Mouse (Mus musculus): ENCODE measurements at regions not wholly inside any gene's neighbourhood (a gene's known extent, or its start where the extent isn't known, plus 50 kb on each side); places are given as distances from the start of the nearest gene placed in this dataset.

- Histone ChIP-seq H3K4me2 (no peak overlapping the region), H3K27ac (replicated peaks) (no peak overlapping the region), H3K4me1 (replicated peaks) (no peaks in the 10 kb centered on the region), H3K9me3 (no peaks in the 10 kb centered on the region), H3K36me3 (no peaks in the 10 kb centered on the region), H3K27me3 (no peaks in the 10 kb centered on the region), H3K4me3 (no peak overlapping the region), H3K9ac (no peak overlapping the region)
- no peak for ATAC-seq (ENCODE audit: low FRiP score, low read depth)
- WGBS: 78% methylated on average over 11 of the region's 16 CpGs
Observed at GRCm38 (mm10) chr3:54103098-54103497, 52.7 kb upstream of the Trpc4 start.

GRCm38 (mm10) chr3:54083634-54084033, 72.2 kb upstream of the Trpc4 start:
- 0 out of 2 replicates have a peak, but pooled peaks cover 8% of the 10 kb centered on the region for H3K4me1 ChIP-seq (replicated peaks)
- no peak overlapping the region for H3K4me3 ChIP-seq
- peak; percentile 51; the same call in 1 of the 2 replicates for ATAC-seq (ENCODE audit: low FRiP score, low read depth)
- no peaks in the 10 kb centered on the region for H3K9me3 ChIP-seq
- H3K36me3 ChIP-seq: no peaks in the 10 kb centered on the region
- H3K9ac ChIP-seq: no peak overlapping the region
- H3K4me2 ChIP-seq: no peak overlapping the region
- no peaks in the 10 kb centered on the region for H3K27me3 ChIP-seq
- H3K27ac ChIP-seq (replicated peaks): no peak overlapping the region
- 37% methylated on average over 6 of the region's 6 CpGs for WGBS

- Histone ChIP-seq H3K9ac (no peak overlapping the region), H3K4me3 (no peak overlapping the region), H3K27me3 (no peaks in the 10 kb centered on the region), H3K4me1 (replicated peaks) (no peaks in the 10 kb centered on the region), H3K27ac (replicated peaks) (no peak overlapping the region), H3K4me2 (no peak overlapping the region), H3K36me3 (no peaks in the 10 kb centered on the region), H3K9me3 (no peaks in the 10 kb centered on the region)
- ATAC-seq (ENCODE audit: low FRiP score, low read depth): no peak
- 78% methylated on average over 5 of the region's 5 CpGs for WGBS
Observed at GRCm38 (mm10) chr3:54076461-54076860, 79.4 kb upstream of the Trpc4 start.

GRCm38 (mm10) chr3:54060653-54061052, 95.2 kb upstream of the Trpc4 start:
- no peak overlapping the region for H3K27ac ChIP-seq (replicated peaks)
- no peaks in the 10 kb centered on the region for H3K9me3 ChIP-seq
- WGBS: 79% methylated on average over 1 of the region's 1 CpGs
- no peaks in the 10 kb centered on the region for H3K4me1 ChIP-seq (replicated peaks)
- H3K4me2 ChIP-seq: no peak overlapping the region
- H3K9ac ChIP-seq: no peak overlapping the region
- no peaks in the 10 kb centered on the region for H3K36me3 ChIP-seq
- no peaks in the 10 kb centered on the region for H3K27me3 ChIP-seq
- ATAC-seq (ENCODE audit: low FRiP score, low read depth): no peak
- no peak overlapping the region for H3K4me3 ChIP-seq

GRCm38 (mm10) chr3:54054376-54054775, 101.5 kb upstream of the Trpc4 start:
- no peak overlapping the region for H3K9ac ChIP-seq
- no peak for ATAC-seq (ENCODE audit: low FRiP score, low read depth)
- peaks cover 3% of the 10 kb centered on the region; the same call in 1 of the 2 replicates for H3K4me1 ChIP-seq (replicated peaks)
- no peaks in the 10 kb centered on the region for H3K36me3 ChIP-seq
- 80% methylated on average over 7 of the region's 7 CpGs for WGBS
- H3K4me2 ChIP-seq: no peak overlapping the region
- H3K9me3 ChIP-seq: no peaks in the 10 kb centered on the region
- no peak overlapping the region for H3K4me3 ChIP-seq
- H3K27me3 ChIP-seq: no peaks in the 10 kb centered on the region
- H3K27ac ChIP-seq (replicated peaks): no peak overlapping the region

- Histone ChIP-seq H3K4me3 (no peak overlapping the region), H3K9me3 (no peaks in the 10 kb centered on the region), H3K36me3 (no peaks in the 10 kb centered on the region), H3K27me3 (no peaks in the 10 kb centered on the region), H3K4me1 (replicated peaks) (peaks cover 5% of the 10 kb centered on the region; the same call in 1 of the 2 replicates), H3K4me2 (no peak overlapping the region), H3K27ac (replicated peaks) (no peak overlapping the region), H3K9ac (no peak overlapping the region)
- no peak for ATAC-seq (ENCODE audit: low FRiP score, low read depth)
- 10% methylated on average over 2 of the region's 2 CpGs for WGBS
Observed at GRCm38 (mm10) chr3:54049370-54049769, 106.5 kb upstream of the Trpc4 start.

- ATAC-seq (ENCODE audit: low FRiP score, low read depth): no peak
- no peak overlapping the region for H3K27ac ChIP-seq (replicated peaks)
- H3K27me3 ChIP-seq: no peaks in the 10 kb centered on the region
- WGBS: 60% methylated on average over 3 of the region's 3 CpGs
- no peaks in the 10 kb centered on the region for H3K36me3 ChIP-seq
- H3K4me3 ChIP-seq: no peak overlapping the region
- H3K4me1 ChIP-seq (replicated peaks): peaks cover 5% of the 10 kb centered on the region; the same call in 1 of the 2 replicates
- no peak overlapping the region for H3K9ac ChIP-seq
- H3K9me3 ChIP-seq: no peaks in the 10 kb centered on the region
- no peak overlapping the region for H3K4me2 ChIP-seq
Observed at GRCm38 (mm10) chr3:54048091-54048670, 107.7 kb upstream of the Trpc4 start.

GRCm38 (mm10) chr3:54027365-54027764, 128.5 kb upstream of the Trpc4 start:
- H3K4me2 ChIP-seq: no peak overlapping the region
- H3K27me3 ChIP-seq: no peaks in the 10 kb centered on the region
- no peak for ATAC-seq (ENCODE audit: low FRiP score, low read depth)
- no peaks in the 10 kb centered on the region for H3K4me1 ChIP-seq (replicated peaks)
- H3K36me3 ChIP-seq: no peaks in the 10 kb centered on the region
- H3K27ac ChIP-seq (replicated peaks): no peak overlapping the region
- H3K9me3 ChIP-seq: no peaks in the 10 kb centered on the region
- no peak overlapping the region for H3K4me3 ChIP-seq
- 82% methylated on average over 4 of the region's 4 CpGs for WGBS
- no peak overlapping the region for H3K9ac ChIP-seq

GRCm38 (mm10) chr3:54020196-54020595, 135.6 kb upstream of the Trpc4 start:
- no peak for ATAC-seq (ENCODE audit: low FRiP score, low read depth)
- Histone ChIP-seq H3K36me3 (no peaks in the 10 kb centered on the region), H3K27ac (replicated peaks) (no peak overlapping the region), H3K4me2 (no peak overlapping the region), H3K9me3 (no peaks in the 10 kb centered on the region), H3K27me3 (no peaks in the 10 kb centered on the region), H3K4me3 (no peak overlapping the region), H3K4me1 (replicated peaks) (peaks cover 5% of the 10 kb centered on the region; the same call in 1 of the 2 replicates), H3K9ac (no peak overlapping the region)
- whole genome bisulfite sequencing: 40% methylated on average over 4 of the region's 4 CpGs

GRCm38 (mm10) chr3:54017943-54018649, 137.7 kb upstream of the Trpc4 start:
- Histone ChIP-seq H3K4me3 (no peak overlapping the region), H3K27me3 (no peaks in the 10 kb centered on the region), H3K27ac (replicated peaks) (no peak overlapping the region), H3K9ac (no peak overlapping the region), H3K9me3 (no peaks in the 10 kb centered on the region), H3K4me1 (replicated peaks) (peaks cover 5% of the 10 kb centered on the region; the same call in 1 of the 2 replicates), H3K36me3 (no peaks in the 10 kb centered on the region), H3K4me2 (no peak overlapping the region)
- 26% methylated on average over 4 of the region's 4 CpGs for WGBS
- ATAC-seq (ENCODE audit: low FRiP score, low read depth): no peak

GRCm38 (mm10) chr3:54016877-54017276, 139.0 kb upstream of the Trpc4 start:
- Histone ChIP-seq H3K27ac (replicated peaks) (no peak overlapping the region), H3K4me1 (replicated peaks) (peaks cover 5% of the 10 kb centered on the region; the same call in 1 of the 2 replicates), H3K36me3 (no peaks in the 10 kb centered on the region), H3K27me3 (no peaks in the 10 kb centered on the region), H3K9ac (no peak overlapping the region), H3K4me2 (no peak overlapping the region), H3K4me3 (no peak overlapping the region), H3K9me3 (no peaks in the 10 kb centered on the region)
- no peak for ATAC-seq (ENCODE audit: low FRiP score, low read depth)
- WGBS: 56% methylated on average over 5 of the region's 5 CpGs

GRCm38 (mm10) chr3:54011016-54011415, 144.8 kb upstream of the Trpc4 start:
- Histone ChIP-seq H3K4me2 (no peak overlapping the region), H3K27ac (replicated peaks) (no peak overlapping the region), H3K36me3 (no peaks in the 10 kb centered on the region), H3K9me3 (no peaks in the 10 kb centered on the region), H3K4me3 (no peak overlapping the region), H3K4me1 (replicated peaks) (no peaks in the 10 kb centered on the region), H3K27me3 (no peaks in the 10 kb centered on the region), H3K9ac (no peak overlapping the region)
- 95% methylated on average over 2 of the region's 2 CpGs for WGBS
- ATAC-seq (ENCODE audit: low FRiP score, low read depth): no peak
